Mouse (Mus musculus) olfactory bulb, adult 2 months (tissue): ENCODE measurements around the gene Tagln. TPM values are rescaled to one million over a fixed set of nuclear protein-coding genes. Genes with fewer than 3 reads are reported as not detected.

Experiments
- H3K27ac ChIP-seq: fragments of 200-500 bp; 2 replicates; pipeline ENCODE4 v1.5.1; 2012; ENCODE audit warnings: low read depth, low read length; ENCODE audit not compliant: insufficient read depth
- H3K4me1 ChIP-seq: fragments of 200-500 bp; 2 replicates; pipeline ENCODE4 v1.6.1; 2012; ENCODE audit warnings: low read length; ENCODE audit not compliant: control insufficient read depth, insufficient read depth
- H3K4me3 ChIP-seq: fragments of 200-500 bp; 2 replicates; pipeline ENCODE4 v1.5.1; 2012; ENCODE audit warnings: mild to moderate bottlenecking, low read depth, low read length, moderate library complexity; ENCODE audit not compliant: insufficient read depth
- CTCF ChIP-seq: fragments of 200-500 bp; IDR thresholded peaks from 2 replicates; pipeline ENCODE4 v1.5.1; 2012; ENCODE audit warnings: low read depth, mild to moderate bottlenecking, low read length, moderate library complexity; ENCODE audit not compliant: insufficient read depth
- POLR2A ChIP-seq: fragments of 200-500 bp; IDR thresholded peaks from 2 replicates; pipeline ENCODE4 v1.6.1; 2012; ENCODE audit warnings: mild to moderate bottlenecking, low read depth, low read length, moderate library complexity; ENCODE audit not compliant: insufficient read depth
- WGBS: fragments of 180-500 bp; shearing (Covaris S2); methylation state at CpG from one replicate; pipeline ENCODE4 v1.1.7; 2018; 5-methylcytosine and 5-hydroxymethylcytosine counted together
- polyA plus RNA-seq: library from polyadenylated mRNA; stranded (reverse); fragments of >200 nt; gene quantifications from 2 replicates; pipeline ENCODE4 v1.2.4, GENCODE M21; 2012; ENCODE audit warnings: low replicate concordance; ENCODE audit not compliant: missing spikeins, insufficient read depth, insufficient read length

Gene Tagln
- polyA plus RNA-seq, 1 experiment, result not detected

DNA sequence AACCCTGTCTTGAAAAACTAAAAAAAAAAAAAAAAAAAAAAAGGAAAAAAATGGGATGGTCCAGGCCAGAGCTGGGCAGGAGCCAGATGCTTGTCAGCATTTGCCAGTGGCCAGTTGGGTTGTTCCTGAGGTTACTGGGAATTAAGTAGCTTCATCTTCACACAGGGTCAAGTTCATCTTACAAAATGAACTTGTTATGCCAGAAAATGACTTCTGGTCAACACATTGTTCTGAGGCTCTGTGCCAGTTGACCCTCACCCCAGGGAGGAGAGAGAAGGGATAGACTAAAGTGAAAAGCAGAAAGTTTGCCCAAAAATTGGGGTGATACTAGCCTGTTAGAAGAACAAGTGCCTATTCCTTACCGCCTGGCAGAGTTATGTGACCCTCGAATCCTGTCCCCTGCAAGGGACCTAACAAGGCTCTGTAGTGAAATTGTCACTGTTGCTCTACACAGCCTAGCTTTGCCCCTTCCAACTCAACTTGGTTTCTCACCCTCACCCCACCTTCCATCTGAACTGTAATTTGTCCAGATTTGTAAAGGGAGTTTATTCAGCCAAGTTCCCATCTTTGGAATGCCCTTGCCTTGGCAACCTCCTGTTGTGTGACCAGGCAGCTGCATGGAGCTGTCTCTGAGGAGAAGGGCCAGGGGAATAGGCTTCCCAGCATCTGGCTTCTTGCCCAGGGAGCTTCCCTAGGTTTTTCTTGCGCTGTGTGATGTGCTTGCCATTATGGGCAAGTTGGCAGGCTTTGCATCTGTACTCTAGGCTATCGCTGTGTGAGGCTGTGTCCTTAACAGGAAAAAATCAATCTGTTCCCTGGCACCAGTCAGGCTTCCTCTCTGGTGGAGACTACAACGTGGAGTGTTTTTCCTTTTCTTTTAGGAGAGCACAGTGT, 18.6 kb downstream of the Tagln start:
- H3K4me1 ChIP-seq, result peaks cover 8% of the 10 kb centered on the region

DNA sequence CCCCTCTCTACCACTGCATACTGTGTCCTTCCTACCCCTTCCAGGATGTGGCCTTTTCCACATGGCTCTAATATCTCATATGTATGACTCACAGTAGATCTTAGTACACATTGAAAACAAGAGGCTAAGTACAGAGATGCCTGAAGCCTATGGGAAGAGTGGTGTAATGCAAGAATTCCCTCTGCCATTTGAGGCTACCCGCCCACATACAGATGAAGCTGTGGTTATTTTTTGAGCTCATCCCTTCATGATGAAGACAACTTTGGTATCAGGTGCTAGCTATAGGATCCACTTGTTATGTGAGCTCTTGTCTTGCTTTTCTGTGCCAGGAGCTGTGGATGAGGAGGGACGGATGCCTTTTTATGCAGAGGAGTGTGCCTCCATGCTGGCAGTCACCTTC, 20.2 kb downstream of the Tagln start:
- TF ChIP-seq POLR2A (no peak), CTCF (no peak)
- 76% methylated on average over 2 of the region's 2 CpGs for WGBS

More for the DNA sequence above, 18.6 kb downstream of the Tagln start:
- Histone ChIP-seq H3K4me3 (no peak overlapping the region), H3K27ac (no peak overlapping the region)
- TF ChIP-seq CTCF, result no peak
- TF ChIP-seq POLR2A, result no peak
- 35% methylated on average over 5 of the region's 5 CpGs for WGBS

DNA sequence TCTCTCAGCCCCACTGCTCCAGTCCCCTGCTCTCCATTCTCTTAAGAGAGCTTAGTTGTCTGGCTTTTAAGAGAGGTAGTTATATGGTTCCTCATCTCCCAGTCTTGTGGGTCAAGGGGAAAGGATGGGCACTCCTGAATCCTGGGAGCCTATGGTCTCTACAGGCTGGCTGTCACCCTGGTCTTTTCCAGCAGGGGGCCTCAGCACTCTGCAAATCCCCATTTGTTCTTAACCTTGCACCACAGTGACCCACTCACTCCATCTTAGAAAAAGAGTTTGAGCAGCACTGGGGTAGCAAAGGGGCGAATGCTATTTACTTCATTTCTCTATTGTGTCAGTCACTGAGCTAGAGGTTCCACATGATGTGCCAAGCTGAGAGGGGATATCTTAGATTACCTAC, 24.2 kb downstream of the Tagln start:
- 42% methylated on average over 1 of the region's 1 CpGs for WGBS
- TF ChIP-seq POLR2A, result no peak
- TF ChIP-seq CTCF, result no peak
- Histone ChIP-seq H3K4me1 (peaks cover 9% of the 10 kb centered on the region), H3K4me3 (no peak overlapping the region), H3K27ac (no peak overlapping the region)

More for the DNA sequence above, 20.2 kb downstream of the Tagln start:
- H3K4me1 ChIP-seq, result peaks cover 8% of the 10 kb centered on the region
- no peak overlapping the region for H3K4me3 ChIP-seq
- no peak overlapping the region for H3K27ac ChIP-seq

DNA sequence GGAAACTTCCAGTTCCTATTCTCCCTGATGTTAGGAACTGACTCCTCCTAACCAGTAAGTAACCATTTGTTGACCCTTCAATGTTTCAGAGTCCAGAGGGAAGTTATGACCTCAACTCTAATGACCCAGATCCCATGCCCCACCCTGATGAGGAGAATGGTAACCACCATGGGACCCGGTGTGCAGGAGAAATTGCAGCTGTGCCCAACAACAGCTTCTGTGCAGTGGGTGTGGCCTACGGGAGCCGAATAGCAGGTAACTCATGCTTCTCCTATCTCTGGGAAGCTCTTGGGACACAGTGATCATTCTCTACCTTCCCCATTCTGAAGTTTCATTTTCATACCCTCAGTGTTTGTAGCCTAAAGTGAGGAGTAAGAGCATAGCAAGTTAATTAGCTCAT, 24.9 kb downstream of the Tagln start:
- TF ChIP-seq CTCF, result no peak
- no peak for TF ChIP-seq POLR2A
- H3K4me3 ChIP-seq, result no peak overlapping the region
- 86% methylated on average over 3 of the region's 3 CpGs for WGBS
- H3K4me1 ChIP-seq, result peaks cover 9% of the 10 kb centered on the region
- H3K27ac ChIP-seq, result no peak overlapping the region

DNA sequence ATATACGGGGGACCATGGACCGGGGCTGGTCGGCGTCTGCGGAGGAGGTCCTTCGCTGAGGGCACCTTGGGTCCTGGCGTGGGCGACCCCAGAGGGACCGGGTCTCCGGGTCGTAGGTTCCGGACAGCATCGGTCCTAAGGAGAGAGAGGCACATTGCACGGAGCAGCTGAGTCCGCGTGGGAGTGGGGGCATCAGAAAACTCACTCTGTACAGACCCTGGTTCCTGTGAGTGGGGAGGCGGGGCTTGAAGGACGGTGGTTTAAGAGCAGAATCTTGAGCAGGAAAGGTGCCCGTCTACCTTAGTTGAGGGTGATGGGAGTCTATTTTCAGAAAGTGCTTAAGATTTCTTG, 28.8 kb downstream of the Tagln start:
- peak overlapping the region; percentile 90 for H3K4me3 ChIP-seq
- TF ChIP-seq CTCF, result no peak
- WGBS, result under 1% methylated on average over 19 of the region's 19 CpGs
- peaks cover 9% of the 10 kb centered on the region for H3K4me1 ChIP-seq
- peak overlapping the region; percentile 66; the same call in 1 of the 2 replicates for H3K27ac ChIP-seq

DNA sequence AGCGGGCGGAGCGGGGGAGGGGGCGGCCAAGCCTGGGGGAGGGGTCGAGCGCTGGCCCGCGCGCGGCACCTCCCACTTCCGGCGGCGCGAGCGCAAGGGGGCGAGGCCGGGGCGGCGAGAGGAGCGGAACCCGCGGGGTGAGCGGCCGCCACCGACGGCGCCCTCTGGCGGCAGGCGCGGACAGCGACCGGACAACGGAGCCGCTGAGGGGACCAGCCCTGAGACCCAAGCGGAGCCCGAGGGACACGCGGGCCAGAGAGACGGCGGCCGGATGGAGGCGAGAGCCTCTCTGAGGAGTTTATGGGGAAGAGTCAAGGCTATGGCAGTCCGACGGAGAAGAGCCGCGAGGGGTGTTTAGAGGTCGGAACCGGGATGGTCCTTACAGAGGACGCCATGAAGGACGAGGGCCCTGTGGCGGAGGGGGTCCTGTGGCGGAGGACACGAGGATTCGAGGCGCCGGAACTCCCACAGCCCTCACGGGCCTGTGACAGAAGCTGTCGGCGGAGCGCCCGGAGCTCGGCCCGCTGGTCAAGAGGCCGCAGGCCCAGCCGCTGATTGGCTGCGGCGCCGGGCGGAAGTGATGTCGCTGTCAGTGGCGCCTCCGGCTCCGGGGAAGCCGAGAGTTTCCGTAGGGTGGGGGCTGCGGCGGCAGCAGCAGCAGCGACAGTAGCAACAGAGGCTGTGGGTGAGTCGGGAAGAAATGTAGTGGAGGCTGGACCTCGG, 29.3 kb downstream of the Tagln start, which contains the start of the genes Pcsk7 and Rnf214:
Pcsk7 (plus strand) TSS at position 143 of the 723 bp plus-strand sequence.
Rnf214 (minus strand) TSS at position 557 of the 723 bp plus-strand sequence.
- WGBS, result under 1% methylated on average over 79 of the region's 80 CpGs
- Histone ChIP-seq H3K27ac (peak within 1 kb of the TSS; percentile 97), H3K4me3 (peak within 1 kb of the TSS; percentile 90), H3K4me1 (peaks cover 9% of the 10 kb centered on the region)
- TF ChIP-seq POLR2A (peak; percentile 82), CTCF (peak; percentile 96)

DNA sequence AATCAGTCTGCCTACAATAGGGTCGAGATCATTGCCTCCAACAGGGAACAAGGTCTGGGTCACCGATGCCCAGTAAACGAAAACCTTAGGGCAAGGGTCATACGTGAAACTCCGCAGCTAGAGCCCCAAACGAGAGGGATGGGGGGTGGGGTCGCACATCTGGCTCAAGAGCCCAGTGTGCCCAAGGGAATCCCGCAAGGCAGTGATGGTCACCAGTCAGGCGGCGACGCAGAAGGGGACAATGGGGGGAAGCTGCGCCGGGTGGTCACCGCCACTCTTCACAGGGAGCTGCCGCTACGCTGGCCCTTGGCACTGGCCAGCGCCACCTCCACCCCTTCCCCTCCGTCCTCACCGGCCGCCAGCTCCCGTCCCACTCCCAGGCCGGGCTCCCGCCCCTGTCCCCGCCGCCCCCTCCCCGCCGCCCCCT, 30.0 kb downstream of the Tagln start:
- peak overlapping the region; percentile 33; the same call in 1 of the 2 replicates for H3K27ac ChIP-seq
- peaks cover 9% of the 10 kb centered on the region for H3K4me1 ChIP-seq
- H3K4me3 ChIP-seq, result peak overlapping the region; percentile 90
- WGBS, result 0% methylated on average over 20 of the region's 27 CpGs
- TF ChIP-seq CTCF (no peak), POLR2A (no peak)

DNA sequence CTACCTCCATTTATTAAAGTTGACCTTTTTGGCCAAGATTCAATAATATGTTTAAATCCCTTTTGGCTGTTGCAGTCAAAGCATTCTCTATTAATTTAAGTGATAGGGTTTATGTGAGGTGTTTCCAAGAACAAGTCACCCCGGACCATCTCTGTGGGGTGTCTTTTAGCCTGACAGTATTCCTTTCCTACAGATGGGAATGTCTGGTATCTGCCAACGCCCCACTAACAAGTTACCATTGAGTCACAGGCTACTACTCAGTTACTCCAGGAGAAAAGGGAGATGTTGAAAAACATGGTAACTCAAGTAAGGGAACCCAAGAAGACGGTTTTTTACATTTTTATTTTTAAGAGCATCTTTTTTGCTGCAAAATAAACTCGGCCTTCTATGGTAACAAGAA, 30.7 kb downstream of the Tagln start:
- Histone ChIP-seq H3K27ac (no peak overlapping the region), H3K4me3 (no peak overlapping the region), H3K4me1 (peaks cover 9% of the 10 kb centered on the region)
- 34% methylated on average over 4 of the region's 4 CpGs for WGBS
- TF ChIP-seq CTCF (no peak), POLR2A (no peak)

DNA sequence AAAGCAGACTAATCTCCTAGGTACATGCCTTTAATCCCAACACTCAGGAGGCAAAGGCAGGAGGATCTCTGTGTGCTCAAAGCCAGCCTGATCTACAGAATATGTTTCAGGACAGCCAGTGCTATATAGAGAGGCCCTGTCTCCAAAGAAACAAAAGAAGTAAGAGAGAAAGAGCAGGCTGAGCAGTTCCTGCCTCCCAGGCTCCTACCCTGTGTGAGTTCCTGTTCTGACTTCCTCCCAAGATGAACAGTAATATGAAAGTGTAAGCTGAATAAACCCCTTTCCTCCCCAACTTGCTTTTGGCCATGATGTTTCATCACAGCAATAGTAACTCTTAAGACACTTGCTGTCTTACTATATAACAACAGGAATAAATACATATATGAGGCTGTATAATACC, 42.2 kb downstream of the Tagln start:
- no peak for TF ChIP-seq CTCF
- TF ChIP-seq POLR2A, result no peak
- Histone ChIP-seq H3K27ac (no peak overlapping the region), H3K4me3 (no peak overlapping the region), H3K4me1 (no peaks in the 10 kb centered on the region)

Other genes starting within 250 kb of the Tagln start
- gene Cep164, start 107.4 kb downstream of the Tagln start, polyA plus RNA-seq, result not detected in 2 replicates
- gene Bace1, start 97.5 kb downstream of the Tagln start, polyA plus RNA-seq, result not detected in 2 replicates
- not detected in 2 replicates for gene Pcsk7, start 29.6 kb downstream of the Tagln start, polyA plus RNA-seq
- gene Rnf214, start 29.1 kb downstream of the Tagln start, polyA plus RNA-seq, result not detected in 2 replicates
- 1,119 TPM in 1 of 2 replicates, not detected in the other for gene Sidt2, start 19.2 kb upstream of the Tagln start, polyA plus RNA-seq
- gene Pafah1b2, start 76.6 kb upstream of the Tagln start, polyA plus RNA-seq, result 66.5 and 504 TPM in 2 replicates
- 51.7 TPM in 1 of 2 replicates, not detected in the other for gene Sik3, start 76.8 kb upstream of the Tagln start, polyA plus RNA-seq